Mouse (Mus musculus) cerebellum, adult 2 months (tissue): ENCODE measurements at regions not wholly inside any gene's neighbourhood (a gene's known extent, or its start where the extent isn't known, plus 50 kb on each side); places are given as distances from the start of the nearest gene placed in this dataset.
"Not testable (repeated sequence)": the region's sequence is repeated elsewhere in the genome, so short reads cannot be mapped to it uniquely, and the experiment has no call there.

Source experiments
- DNase-seq, 2 experiments: peaks; one replicate each; pipeline ENCODE4 v3.0.0; 2021
- H3K27ac ChIP-seq: fragments of 200-500 bp; 2 replicates; pipeline ENCODE4 v1.5.1; 2012; ENCODE audit warnings: low read length, control low read depth, inconsistent platforms; ENCODE audit not compliant: insufficient read depth
- H3K27me3 ChIP-seq: fragments of 200-500 bp; 2 replicates; pipeline ENCODE4 v1.6.1; 2012; ENCODE audit warnings: inconsistent platforms, mild to moderate bottlenecking, low read length, moderate library complexity; ENCODE audit not compliant: control insufficient read depth, insufficient read depth
- H3K4me1 ChIP-seq: fragments of 200-500 bp; 2 replicates; pipeline ENCODE4 v1.6.1; 2011; ENCODE audit warnings: low read length; ENCODE audit not compliant: control insufficient read depth, insufficient read depth
- H3K4me3 ChIP-seq: fragments of 200-500 bp; replicated peaks from 2 replicates; pipeline ENCODE3; 2011; ENCODE audit warnings: mild to moderate bottlenecking, low read depth, low read length, control low read depth; ENCODE audit not compliant: insufficient read depth
- CTCF ChIP-seq: fragments of 200-500 bp; IDR thresholded peaks from 2 replicates; pipeline ENCODE4 v1.5.1; 2011; ENCODE audit warnings: low read depth, mild to moderate bottlenecking, control low read depth, low read length, moderate library complexity, borderline replicate concordance; ENCODE audit not compliant: insufficient read depth
- POLR2A ChIP-seq: fragments of 200-500 bp; IDR thresholded peaks from 2 replicates; pipeline ENCODE4 v1.6.1; 2011; ENCODE audit warnings: low read length, control low read depth, borderline replicate concordance; ENCODE audit not compliant: insufficient read depth
- WGBS: fragments of 180-500 bp; shearing (Covaris S2); methylation state at CpG from one replicate; pipeline ENCODE4 v1.1.7; 2018; 5-methylcytosine and 5-hydroxymethylcytosine counted together

DNA sequence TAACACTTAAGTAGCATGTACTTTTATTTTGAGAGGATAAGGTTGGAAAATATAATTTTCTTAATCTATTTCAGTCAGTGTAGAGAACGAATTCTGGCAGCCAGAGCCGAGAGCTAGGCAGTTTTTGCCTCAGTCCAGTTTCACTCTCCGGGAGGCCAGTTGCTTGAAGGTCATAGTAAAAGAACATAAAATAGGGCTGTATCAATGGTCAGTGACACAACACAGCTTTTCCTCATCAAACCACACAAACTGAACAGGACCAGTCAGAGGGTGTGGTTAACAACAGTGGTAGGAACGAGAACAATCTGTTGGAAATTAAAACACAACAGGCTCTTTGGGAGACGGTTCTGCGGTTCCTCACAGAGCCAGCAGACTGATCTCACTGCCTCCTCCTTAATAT lies 105.9 kb upstream of the Ipo5 start:
- DNase-seq, result no peak
- WGBS, result 87% methylated on average over 6 of the region's 6 CpGs
- no peaks in the 10 kb centered on the region; the same call in 1 of the 2 replicates for H3K27me3 ChIP-seq
- no peak for TF ChIP-seq CTCF
- TF ChIP-seq POLR2A, result no peak
- H3K27ac ChIP-seq, result no peak overlapping the region
- no peaks in the 10 kb centered on the region for H3K4me1 ChIP-seq
- no peak overlapping the region for H3K4me3 ChIP-seq

DNA sequence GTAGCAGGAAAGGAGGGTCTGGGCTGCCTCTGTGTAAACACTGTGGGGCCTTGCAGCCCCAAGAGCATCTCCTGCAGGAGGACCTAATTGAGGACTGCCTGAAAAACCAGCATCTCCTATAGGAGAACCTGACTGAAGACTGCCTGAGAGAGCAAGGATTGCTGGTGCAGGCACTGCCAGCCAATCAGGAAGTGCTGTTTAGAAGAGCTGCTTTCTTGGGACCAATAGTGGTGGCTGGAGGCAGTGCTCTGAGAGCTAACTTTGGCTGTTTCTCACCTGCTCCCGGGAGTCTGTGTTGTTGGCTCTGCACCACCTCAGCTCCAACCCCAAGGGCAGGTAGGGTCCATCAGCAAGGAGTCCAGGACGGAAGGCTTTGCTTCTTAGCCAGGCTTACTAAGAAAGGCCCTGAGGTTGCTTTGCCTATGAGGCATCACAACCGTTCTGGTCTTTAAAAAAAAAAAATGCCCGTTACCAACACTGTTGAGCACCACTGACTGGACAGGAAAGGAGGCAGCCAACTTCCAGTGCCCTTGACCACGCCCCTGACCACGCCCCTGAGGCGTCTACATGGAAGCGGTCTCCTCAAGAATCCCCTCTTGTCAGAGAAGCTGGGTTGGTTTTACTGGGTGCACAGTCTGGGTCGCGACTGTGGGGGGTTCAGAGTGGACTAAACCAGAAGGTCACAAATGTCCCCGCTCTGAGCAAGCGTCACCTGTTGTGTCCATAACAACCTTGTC lies 105.0 kb upstream of the Ipo5 start:
- not testable (repeated sequence) for H3K27ac ChIP-seq, H3K4me1 ChIP-seq, DNase-seq, H3K27me3 ChIP-seq, H3K4me3 ChIP-seq
- WGBS, result 44% methylated on average over 12 of the region's 12 CpGs

DNA sequence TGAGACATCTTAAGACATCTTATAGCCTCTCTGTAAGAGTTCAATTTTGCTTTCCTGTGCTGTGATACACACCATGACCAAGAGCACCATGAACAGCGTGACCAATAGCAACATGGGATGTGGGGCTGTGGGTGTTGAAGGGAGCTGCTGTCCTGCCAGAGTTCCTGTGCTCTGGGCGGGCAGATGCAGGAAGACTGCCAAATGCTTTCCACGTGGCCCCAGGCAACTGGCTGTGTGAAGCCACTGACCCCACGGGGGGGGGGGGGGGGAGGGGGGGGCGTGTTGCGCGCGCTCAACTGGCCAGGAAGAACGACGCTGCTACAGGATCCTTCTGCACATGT lies 104.5 kb upstream of the Ipo5 start:
- DNase-seq, result no peak
- Histone ChIP-seq H3K4me3 (no peak overlapping the region), H3K27ac (no peak overlapping the region), H3K4me1 (no peaks in the 10 kb centered on the region), H3K27me3 (no peaks in the 10 kb centered on the region; the same call in 1 of the 2 replicates)
- no peak for TF ChIP-seq CTCF
- no peak for TF ChIP-seq POLR2A
- WGBS, result 4% methylated on average over 10 of the region's 10 CpGs

GRCm38 (mm10) chr14:120809321-120809720 lies 101.7 kb upstream of the Ipo5 start:
- DNase-seq, result no peak
- Histone ChIP-seq H3K27me3 (no peaks in the 10 kb centered on the region; the same call in 1 of the 2 replicates), H3K27ac (no peak overlapping the region), H3K4me1 (no peaks in the 10 kb centered on the region), H3K4me3 (no peak overlapping the region)
- 59% methylated on average over 6 of the region's 6 CpGs for WGBS
- TF ChIP-seq POLR2A, result no peak
- no peak for TF ChIP-seq CTCF

DNA sequence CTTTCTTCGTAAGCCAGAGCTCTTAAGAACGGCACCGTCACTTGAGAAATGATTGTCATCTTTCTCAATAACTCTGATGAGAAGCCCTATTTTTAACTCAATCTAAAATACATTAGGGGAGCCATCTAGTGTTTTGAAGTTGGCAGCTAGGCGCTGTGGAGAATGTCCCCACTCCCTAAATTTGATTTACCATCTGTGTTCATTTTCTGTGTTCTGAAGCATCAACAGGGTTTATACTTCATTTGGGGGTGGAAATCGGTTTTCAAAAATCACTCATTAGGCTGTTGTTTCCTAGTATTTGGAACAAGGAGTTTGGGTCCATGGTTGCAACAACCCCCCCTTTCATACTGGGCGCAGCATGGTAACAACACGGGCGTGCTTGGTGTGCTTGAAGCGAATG lies 97.1 kb upstream of the Ipo5 start:
- Histone ChIP-seq H3K4me1 (no peaks in the 10 kb centered on the region), H3K4me3 (no peak overlapping the region), H3K27me3 (no peaks in the 10 kb centered on the region), H3K27ac (no peak overlapping the region)
- TF ChIP-seq POLR2A (no peak), CTCF (no peak)
- no peak for DNase-seq
- WGBS, result 88% methylated on average over 9 of the region's 9 CpGs

- 40% methylated on average over 3 of the region's 3 CpGs for WGBS
- not testable (repeated sequence) for H3K4me1 ChIP-seq, H3K27ac ChIP-seq, H3K27me3 ChIP-seq, H3K4me3 ChIP-seq, DNase-seq
These were observed 95.9 kb upstream of the Ipo5 start for GRCm38 (mm10) chr14:120815126-120815525.

DNA sequence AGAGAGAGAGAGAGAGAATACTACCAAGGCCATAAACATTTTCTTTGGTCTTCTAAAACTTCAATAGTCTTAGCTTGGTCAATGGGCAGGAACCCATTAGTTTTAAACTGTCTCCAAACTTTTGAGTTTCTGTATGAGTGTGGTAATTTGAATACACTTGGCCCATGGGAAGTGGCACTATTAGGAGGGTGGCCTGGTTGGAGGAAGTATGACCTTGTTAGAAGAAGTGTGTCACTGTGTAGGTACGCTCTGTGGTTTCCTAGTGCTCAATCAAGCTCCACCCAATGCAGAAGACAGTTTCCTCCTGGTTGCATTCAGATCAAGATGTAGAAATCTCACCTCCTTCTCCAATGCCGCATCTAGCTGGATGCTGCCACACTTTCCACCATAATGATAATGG lies 94.5 kb upstream of the Ipo5 start:
- no peak for DNase-seq
- WGBS, result 93% methylated on average over 2 of the region's 2 CpGs
- H3K4me3 ChIP-seq, result no peak overlapping the region
- H3K27ac ChIP-seq, result no peak overlapping the region
- H3K4me1 ChIP-seq, result no peaks in the 10 kb centered on the region
- H3K27me3 ChIP-seq, result no peaks in the 10 kb centered on the region
- TF ChIP-seq CTCF (no peak), POLR2A (no peak)

DNA sequence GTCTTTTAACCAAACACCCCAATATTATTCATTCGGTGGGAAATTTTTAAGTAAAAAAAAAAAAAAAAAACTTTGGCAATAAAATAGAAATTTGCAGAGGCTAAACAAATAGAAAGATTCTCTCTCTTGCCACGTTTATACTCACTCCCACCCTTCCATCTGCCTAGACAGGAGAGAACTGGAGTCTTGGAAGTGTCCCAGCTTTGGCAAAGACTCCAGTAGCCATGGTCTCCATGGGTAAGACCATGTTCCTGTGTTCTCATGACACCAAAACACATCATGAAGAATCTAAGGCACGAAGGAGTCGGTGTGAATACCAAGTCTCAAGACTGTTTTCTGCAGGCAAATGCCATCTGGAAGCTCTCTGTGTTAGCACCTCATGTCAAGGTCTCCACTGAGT lies 84.8 kb upstream of the Ipo5 start:
- no peak for DNase-seq
- TF ChIP-seq POLR2A (no peak), CTCF (no peak)
- 56% methylated on average over 4 of the region's 4 CpGs for WGBS
- H3K27me3 ChIP-seq, result no peaks in the 10 kb centered on the region; the same call in 1 of the 2 replicates
- H3K4me3 ChIP-seq, result no peak overlapping the region
- H3K4me1 ChIP-seq, result no peaks in the 10 kb centered on the region
- no peak overlapping the region for H3K27ac ChIP-seq

DNA sequence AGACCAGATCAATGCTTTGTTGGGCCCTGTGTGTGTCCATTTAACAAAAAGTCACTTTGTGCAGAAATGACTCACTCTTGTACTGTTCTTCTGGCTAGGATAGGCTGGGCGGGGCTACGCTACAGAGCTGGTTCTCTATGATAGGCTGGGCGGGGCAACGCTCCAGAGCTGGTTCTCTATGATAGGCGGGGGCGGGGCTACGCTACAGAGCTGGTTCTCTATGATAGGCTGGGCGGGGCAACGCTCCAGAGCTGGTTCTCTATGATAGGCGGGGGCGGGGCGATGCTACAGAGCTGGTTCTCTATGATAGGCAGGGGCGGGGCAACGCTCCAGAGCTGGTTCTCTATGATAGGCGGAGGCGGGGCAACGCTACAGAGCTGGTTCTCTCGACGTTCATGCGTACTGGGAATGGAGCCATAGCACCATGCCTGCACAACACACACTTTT lies 80.6 kb upstream of the Ipo5 start:
- WGBS, result 35% methylated on average over 20 of the region's 20 CpGs
- DNase-seq, result peak in 1 of 2 experiments; percentile 16
- H3K4me3 ChIP-seq, H3K4me1 ChIP-seq, H3K27me3 ChIP-seq, H3K27ac ChIP-seq: not testable (repeated sequence)
